In genomic region chr9:119313096-119313495, GRCm38 (mm10) we compare ENCODE assay signal across 19 mouse cellular contexts. TPM values are rescaled to one million over a fixed set of nuclear protein-coding genes. Genes with fewer than 3 reads are reported as not detected.
"Had no signal": no experiment of that assay in that cellular context is flagged by ENCODE, and none has a peak within 500 bp of the region (broad histone marks: within the 10 kb centered on the region; RNA-seq: fewer than 3 reads in every experiment).

No protein-coding gene starts in this region.

- H3K27me3 ChIP-seq: limb, embryonic 12.5 days; neural tube, embryonic 15.5 days had no signal

- DNase-seq: kidney, postnatal 10 days; kidney, postnatal 4 days; lung, adult 18-20 months; midbrain, embryonic 14.5 days; right cerebral cortex, postnatal 4 days; spleen, adult 18-20 months; thymus, adult 18-20 months; thymus, postnatal 14 days had no signal

- H3K9me3 ChIP-seq: limb, embryonic 12.5 days; midbrain, embryonic 10.5 days; neural tube, embryonic 15.5 days had no signal

- H3K4me1 ChIP-seq: limb, embryonic 12.5 days; midbrain, embryonic 10.5 days had no signal

- H3K36me3 ChIP-seq: neural tube, embryonic 15.5 days had no signal

- H3K4me3 ChIP-seq: layer of hippocampus, adult 2 months; limb, embryonic 12.5 days; midbrain, embryonic 10.5 days; myocyte; neural tube, embryonic 15.5 days had no signal

RNA-seq across cellular contexts. Expression of gene Slc22a14, which starts 52.3 kb away (rescaled TPM):
- total RNA-seq: layer of hippocampus, adult 2 months; layer of hippocampus, postnatal 10 days; left cerebral cortex, postnatal 36 days; liver, adult 2 months had no signal
- polyA plus RNA-seq: limb, embryonic 12.5 days; liver, adult 2 months; liver, embryonic 14.5 days; midbrain, embryonic 10.5 days; midbrain, embryonic 14.5 days; myocyte; neural tube, embryonic 11.5 days; neural tube, embryonic 15.5 days; stomach, embryonic 14.5 days had no signal
